Mouse (Mus musculus) heart, embryonic 14.5 days (tissue): Measurements from ENCODE around the gene Gm42669. TPM values are rescaled to one million over a fixed set of nuclear protein-coding genes. Genes with fewer than 3 reads are reported as not detected.

Source experiments
- ATAC-seq: fragments of 200-750 bp; cut with Nextera tagmentation; 2 replicates; pipeline ENCODE4 v1.8.0; 2017; ENCODE audit warnings: low read depth, moderate TSS enrichment; ENCODE audit not compliant: insufficient number of reproducible peaks, insufficient read depth, low FRiP score
- H3K27ac ChIP-seq, 2 experiments: fragments of 200-500 bp in 1 of 2; fragments of 300-500 bp in 1 of 2; sonication (generic) in 1 of 2; replicated peaks in 1 of 2; 2 replicates each; pipeline ENCODE4 v1.5.1; 2012 to 2014; ENCODE audit warnings: low read depth in 2 of 2, low read length in 2 of 2, control low read depth in 1 of 2, mild to moderate bottlenecking in 1 of 2, mixed read lengths in 1 of 2; ENCODE audit not compliant: control insufficient read depth in 1 of 2, insufficient read depth in 1 of 2
- H3K27me3 ChIP-seq: fragments of 300-500 bp; sonication (generic); 2 replicates; pipeline ENCODE4 v1.6.1; 2014; ENCODE audit warnings: mild to moderate bottlenecking, low read length, control low read depth; ENCODE audit not compliant: control insufficient read depth, insufficient read depth
- H3K36me3 ChIP-seq: fragments of 300-500 bp; sonication (generic); 2 replicates; pipeline ENCODE4 v1.6.1; 2014; ENCODE audit warnings: mild to moderate bottlenecking, control low read depth, low read length, mixed read lengths; ENCODE audit not compliant: control insufficient read depth, insufficient read depth
- H3K4me1 ChIP-seq, 2 experiments: fragments of 200-500 bp in 1 of 2; fragments of 300-500 bp in 1 of 2; sonication (generic) in 1 of 2; 2 replicates each; pipeline ENCODE4 v1.6.1; 2012 to 2014; ENCODE audit warnings: low read length in 2 of 2, control low read depth in 1 of 2, mixed read lengths in 1 of 2; ENCODE audit not compliant: control insufficient read depth in 2 of 2, insufficient read depth in 2 of 2
- H3K4me2 ChIP-seq: fragments of 300-500 bp; sonication (generic); 2 replicates; pipeline ENCODE4 v1.6.1; 2014; ENCODE audit warnings: mild to moderate bottlenecking, low read length
- H3K4me3 ChIP-seq, 2 experiments: fragments of 200-500 bp in 1 of 2; fragments of 300-500 bp in 1 of 2; sonication (generic) in 1 of 2; 2 replicates each; pipeline ENCODE4 v1.5.1; 2012 to 2014; ENCODE audit warnings: low read length in 2 of 2, mild to moderate bottlenecking in 2 of 2, control low read depth in 1 of 2, low read depth in 1 of 2, moderate library complexity in 1 of 2; ENCODE audit not compliant: control insufficient read depth in 1 of 2, insufficient read depth in 1 of 2
- H3K9ac ChIP-seq: fragments of 300-500 bp; sonication (generic); 2 replicates; pipeline ENCODE4 v1.6.1; 2014; ENCODE audit warnings: mild to moderate bottlenecking, low read length
- H3K9me3 ChIP-seq: fragments of 300-500 bp; sonication (generic); 2 replicates; pipeline ENCODE4 v1.6.1; 2016; ENCODE audit warnings: low read length, control low read depth; ENCODE audit not compliant: control insufficient read depth
- WGBS: fragments of 180-500 bp; shearing (Covaris S2); extraction: QIAGEN DNeasy Blood & Tissue Kit; methylation state at CpG from one replicate; pipeline ENCODE4 v1.1.7; 2014; 5-methylcytosine and 5-hydroxymethylcytosine counted together
- polyA plus RNA-seq: library from polyadenylated mRNA; unstranded; fragments of >200 nt; fragmentation: Nextera tagmentation; extraction: Ambion mirVana; gene quantifications from 2 replicates; pipeline ENCODE4 v1.2.1, GENCODE M21; 2014

The Gm42669 gene
- polyA plus RNA-seq, 1 experiment from 2014 or later = 0.57 TPM

DNA sequence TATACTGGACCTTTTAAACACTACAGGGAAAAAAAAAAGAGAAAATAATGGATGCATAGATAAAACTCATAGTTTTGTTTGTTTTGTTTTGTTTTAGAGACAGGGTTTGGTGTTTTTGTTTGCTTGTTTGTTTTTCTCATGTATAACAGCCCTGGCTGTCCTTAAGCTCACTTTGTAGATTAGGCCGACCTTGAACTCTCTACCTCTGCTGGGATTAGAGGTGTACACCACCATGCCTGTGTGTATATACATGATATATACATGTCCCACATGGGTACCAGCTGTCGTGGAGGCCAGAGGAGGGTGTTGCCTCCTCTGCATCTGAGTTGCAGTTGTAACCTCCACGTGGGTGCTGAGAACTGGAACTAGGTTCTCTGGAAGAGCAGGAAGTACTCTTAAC, 41.0 kb downstream of the Gm42669 start:
- H3K9ac ChIP-seq = no peak overlapping the region
- WGBS = 85% methylated on average over 3 of the region's 3 CpGs
- ATAC-seq = no peak
- peaks cover 44% of the 10 kb centered on the region for H3K36me3 ChIP-seq
- no peaks in the 10 kb centered on the region for H3K9me3 ChIP-seq
- no peak overlapping the region for H3K27ac ChIP-seq
- H3K4me2 ChIP-seq = no peak overlapping the region
- no peaks in the 10 kb centered on the region for H3K27me3 ChIP-seq
- no peak overlapping the region for H3K4me3 ChIP-seq
- peaks cover 0 to 2% of the 10 kb centered on the region in 2 experiments; a peak in 1 of 4 replicates for H3K4me1 ChIP-seq

DNA sequence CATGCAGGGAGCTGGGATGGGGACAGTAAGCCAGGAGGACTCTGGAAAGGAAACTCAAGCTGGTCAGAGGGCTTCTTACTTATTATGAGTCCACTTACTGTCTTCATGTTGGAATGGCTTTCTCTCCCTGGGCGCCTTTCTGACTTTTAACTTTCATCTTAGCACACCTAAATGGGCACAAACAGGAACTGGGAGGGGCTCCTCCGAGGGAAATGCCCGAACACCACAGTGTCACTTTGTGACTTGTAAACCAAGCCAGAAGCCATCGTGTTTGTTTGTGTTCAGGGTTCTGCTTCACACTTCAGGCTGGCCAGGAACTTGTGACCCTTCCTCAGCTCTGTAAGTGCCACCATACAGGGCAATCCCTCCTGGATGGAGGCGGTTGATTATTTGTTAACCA, 46.9 kb downstream of the Gm42669 start:
- Histone ChIP-seq H3K9ac (no peak overlapping the region), H3K27me3 (no peaks in the 10 kb centered on the region), H3K9me3 (no peaks in the 10 kb centered on the region), H3K4me3 (no peak overlapping the region), H3K4me2 (no peak overlapping the region), H3K36me3 (peaks cover 74% of the 10 kb centered on the region), H3K4me1 (no peaks in the 10 kb centered on the region), H3K27ac (no peak overlapping the region)
- WGBS = 83% methylated on average over 5 of the region's 5 CpGs
- no peak for ATAC-seq

DNA sequence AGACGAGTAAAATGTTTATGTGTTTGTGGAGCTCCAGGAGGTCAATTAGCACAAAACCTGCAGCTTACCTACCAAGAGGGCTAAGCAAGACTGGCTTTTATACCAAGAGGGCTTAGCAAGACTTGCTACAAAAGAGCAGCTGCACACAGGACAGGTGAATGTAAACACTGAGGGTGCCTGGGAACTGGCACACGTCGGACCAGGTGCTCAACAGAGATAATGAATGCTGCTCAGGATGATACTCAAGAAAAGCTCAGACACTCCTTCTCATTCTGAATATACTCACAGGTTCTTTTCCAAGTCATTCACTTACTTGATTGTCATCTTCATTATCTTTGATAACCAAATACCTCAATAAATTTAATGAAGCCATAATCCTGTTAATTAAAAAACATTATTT, 49.5 kb downstream of the Gm42669 start:
- Histone ChIP-seq H3K4me3 (no peak overlapping the region), H3K27me3 (no peaks in the 10 kb centered on the region), H3K36me3 (peaks cover 80% of the 10 kb centered on the region), H3K9me3 (no peaks in the 10 kb centered on the region), H3K9ac (no peak overlapping the region), H3K4me1 (no peaks in the 10 kb centered on the region), H3K4me2 (no peak overlapping the region), H3K27ac (no peak overlapping the region)
- WGBS = 83% methylated on average over 3 of the region's 3 CpGs
- ATAC-seq = no peak

DNA sequence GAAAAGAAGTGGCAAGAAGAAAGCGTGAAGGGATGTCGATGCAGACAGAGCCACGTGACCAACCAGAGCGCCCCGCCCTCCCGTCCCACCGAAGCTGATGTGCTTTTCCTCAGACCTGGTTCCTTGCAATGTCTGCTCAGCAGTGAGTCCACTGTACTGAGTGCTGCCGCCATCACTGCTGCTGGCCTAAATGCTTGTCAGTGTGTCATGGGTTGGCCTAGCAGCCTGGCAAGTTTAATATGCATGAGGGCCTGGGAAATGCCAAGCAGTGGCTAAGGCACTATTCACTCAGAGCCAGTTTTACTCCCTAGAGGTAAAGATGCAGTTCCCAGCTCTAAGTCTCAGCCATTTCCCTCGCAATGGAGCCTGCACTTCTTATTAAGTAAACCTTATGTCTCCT, 61.7 kb downstream of the Gm42669 start:
- Histone ChIP-seq H3K27ac (no peak overlapping the region), H3K9me3 (0 out of 2 replicates have a peak, but pooled peaks cover 2% of the 10 kb centered on the region), H3K36me3 (peaks cover 67% of the 10 kb centered on the region), H3K4me2 (no peak overlapping the region), H3K4me3 (no peak overlapping the region), H3K4me1 (no peaks in the 10 kb centered on the region), H3K9ac (no peak overlapping the region), H3K27me3 (no peaks in the 10 kb centered on the region)
- no peak for ATAC-seq
- WGBS = 98% methylated on average over 9 of the region's 9 CpGs

DNA sequence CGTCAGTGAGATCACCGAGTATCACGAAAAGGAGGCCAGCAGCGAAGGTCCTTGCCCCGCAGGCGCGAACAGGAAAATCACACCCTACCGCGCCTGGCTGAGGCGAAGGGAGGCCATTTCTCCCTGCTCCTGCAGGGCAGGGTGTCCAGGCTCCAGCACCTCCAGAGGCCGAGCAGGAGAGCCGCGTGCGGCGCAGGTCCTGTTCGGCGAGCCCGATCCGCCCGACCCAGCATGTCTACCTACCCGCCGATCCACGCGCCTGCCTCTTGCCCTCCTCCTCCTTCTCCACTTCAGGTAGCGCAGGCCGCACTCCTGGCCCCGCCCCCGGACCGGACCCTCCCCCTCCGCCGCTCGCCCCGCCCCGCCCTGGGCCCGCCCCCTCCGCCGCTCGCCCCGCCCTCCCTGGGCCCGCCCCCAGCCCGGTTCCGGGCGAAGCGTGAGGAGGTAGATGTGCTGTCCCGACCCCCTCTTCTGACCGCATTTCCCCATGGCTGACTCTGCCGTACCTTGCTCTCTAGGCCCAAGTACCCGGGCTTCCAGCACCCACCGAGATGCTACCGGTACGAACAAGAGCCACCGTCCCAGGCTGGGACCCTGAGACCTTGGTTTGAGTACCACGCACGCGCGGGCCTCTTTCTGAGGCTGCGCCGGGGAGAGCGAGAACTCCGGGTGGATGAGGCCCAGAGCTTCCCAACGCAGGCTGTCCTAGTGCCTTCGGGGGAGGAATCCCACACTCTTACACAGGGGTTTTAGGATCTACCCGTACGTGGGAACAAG, 90.1 kb downstream of the Gm42669 start, which contains the start of the genes Rpap2 and Glmn:
Gene Rpap2 (plus strand): TSS at position 73 of the 777 bp plus-strand sequence.
Gene Glmn (minus strand): TSS at position 588 of the 777 bp plus-strand sequence.
- ATAC-seq = peak; percentile 93
- WGBS = under 1% methylated on average over 64 of the region's 64 CpGs
- H3K4me1 ChIP-seq = no peaks in the 10 kb centered on the region
- peak within 1 kb of the TSS; percentile 77 to 91 for H3K27ac ChIP-seq
- no peaks in the 10 kb centered on the region for H3K9me3 ChIP-seq
- H3K27me3 ChIP-seq = no peaks in the 10 kb centered on the region
- H3K9ac ChIP-seq = peak within 1 kb of the TSS; percentile 89
- H3K4me2 ChIP-seq = peak within 1 kb of the TSS; percentile 80
- H3K36me3 ChIP-seq = peaks cover 25% of the 10 kb centered on the region
- H3K4me3 ChIP-seq = peak within 1 kb of the TSS; percentile 80 to 99

DNA sequence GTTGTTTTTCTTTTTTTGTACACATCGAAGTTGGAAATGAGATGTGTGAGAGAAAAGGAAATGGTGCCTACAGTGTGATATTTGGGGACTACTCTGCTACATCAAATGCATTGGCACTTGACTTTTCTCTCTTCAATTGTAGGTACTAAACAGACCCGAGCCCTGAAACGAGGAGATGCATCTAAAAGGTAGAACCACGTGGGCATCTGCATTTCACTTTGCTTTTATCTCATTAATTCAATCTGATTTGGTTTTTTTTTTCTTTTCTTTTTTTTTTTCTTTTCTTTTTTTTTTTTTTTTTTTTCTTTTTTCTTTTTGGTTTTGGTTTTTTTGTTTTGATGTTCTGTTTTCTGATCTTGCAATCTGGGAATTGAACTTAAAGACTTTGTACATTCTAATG, 91.0 kb downstream of the Gm42669 start:
- no peaks in the 10 kb centered on the region for H3K9me3 ChIP-seq
- H3K27me3 ChIP-seq = no peaks in the 10 kb centered on the region
- H3K9ac ChIP-seq = peak overlapping the region; percentile 89
- no peak overlapping the region for H3K27ac ChIP-seq
- ATAC-seq = no peak
- 25% methylated on average over 4 of the region's 4 CpGs for WGBS
- H3K36me3 ChIP-seq = peaks cover 24% of the 10 kb centered on the region
- H3K4me3 ChIP-seq = peak overlapping the region in 1 of 2 experiments; percentile 80; a peak in 3 of 4 replicates
- peak overlapping the region; percentile 80 for H3K4me2 ChIP-seq
- no peaks in the 10 kb centered on the region for H3K4me1 ChIP-seq

DNA sequence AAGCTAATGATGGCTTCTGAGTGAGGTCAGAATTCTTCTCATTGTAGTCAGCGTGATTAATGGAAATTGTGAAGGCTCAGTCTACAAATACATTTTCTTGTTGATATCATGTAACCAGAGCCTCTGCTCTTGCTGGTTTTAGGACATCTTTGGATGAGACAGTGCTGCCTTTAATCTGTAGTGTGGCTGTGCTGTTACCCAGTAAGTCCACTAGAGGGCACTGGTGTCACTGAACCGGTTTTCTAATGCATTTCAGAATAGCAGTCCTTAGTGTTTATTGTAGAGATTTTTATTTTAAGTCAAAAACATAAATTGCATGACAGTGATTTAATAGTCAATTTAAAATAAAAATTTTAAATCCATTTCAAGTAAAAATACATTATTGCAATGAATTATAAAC, 103.8 kb downstream of the Gm42669 start:
- no peaks in the 10 kb centered on the region for H3K27me3 ChIP-seq
- 3% methylated on average over 2 of the region's 2 CpGs for WGBS

More for the DNA sequence above, 103.8 kb downstream of the Gm42669 start:
- H3K9me3 ChIP-seq = no peaks in the 10 kb centered on the region
- H3K9ac ChIP-seq = no peak overlapping the region
- no peak overlapping the region for H3K27ac ChIP-seq
- ATAC-seq = no peak
- H3K36me3 ChIP-seq = peaks cover 58% of the 10 kb centered on the region
- no peak overlapping the region for H3K4me3 ChIP-seq
- no peak overlapping the region for H3K4me2 ChIP-seq
- H3K4me1 ChIP-seq = no peaks in the 10 kb centered on the region
